Comparison of ENCODE assay signal across 9 mouse cellular contexts in the genomic region with DNA sequence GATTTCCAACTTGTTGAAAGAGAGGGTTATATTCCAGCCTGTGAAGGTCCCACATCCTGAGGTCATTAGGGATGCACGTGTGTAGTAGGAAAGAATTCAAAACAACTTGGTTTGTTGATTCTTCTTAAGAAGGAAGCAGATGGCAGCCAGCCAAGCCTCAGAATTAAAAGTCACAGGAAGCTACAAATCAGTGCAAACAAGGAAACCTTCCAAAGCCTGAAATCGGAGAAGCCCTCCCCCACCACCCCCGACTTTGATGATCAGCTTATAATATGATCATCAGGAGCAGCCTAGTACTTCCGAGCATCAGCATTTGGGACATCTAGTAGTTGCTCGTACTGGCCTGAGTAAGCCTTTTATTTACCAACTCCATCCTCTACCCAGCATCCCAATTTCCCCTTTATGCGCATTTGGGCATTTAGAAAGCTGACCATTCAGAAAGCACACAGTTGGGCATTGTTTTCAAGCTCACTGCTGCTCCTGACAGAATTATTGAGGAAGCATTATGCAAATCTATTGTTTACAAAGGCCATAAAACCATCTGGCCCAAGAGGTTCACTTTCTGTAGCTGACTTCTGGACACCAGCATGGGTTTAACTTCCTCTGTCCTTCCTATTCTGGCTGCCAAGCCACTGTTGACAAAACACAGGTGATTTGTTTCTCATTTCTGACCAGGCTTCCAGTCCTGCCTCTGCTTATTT. TPM values are rescaled to one million over a fixed set of nuclear protein-coding genes. Genes with fewer than 3 reads are reported as not detected.
DNase-seq lines count a peak whose midpoint lies in the region; ATAC-seq lines count a peak whose summit lies in the region.
"Had no signal": no experiment of that assay in that cellular context is flagged by ENCODE, and none has a peak within 500 bp of the region (broad histone marks: within the 10 kb centered on the region; RNA-seq: fewer than 3 reads in every experiment).

No protein-coding gene starts in this region.

- H3K4me1 ChIP-seq in embryonic facial prominence, embryonic 12.5 days, result peaks cover 12% of the 10 kb centered on the region; the same call in 1 of the 2 replicates
- H3K4me1 ChIP-seq in intestine, embryonic 16.5 days (ENCODE audit: control insufficient read depth, insufficient read depth, low read length), result peaks cover 8% of the 10 kb centered on the region; the same call in 1 of the 2 replicates
- peaks cover 4% of the 10 kb centered on the region; the same call in 1 of the 2 replicates for H3K4me1 ChIP-seq in lung, embryonic 16.5 days (replicated peaks; ENCODE audit: control insufficient read depth, insufficient read depth, low read length)
- H3K4me1 ChIP-seq: hindbrain, embryonic 15.5 days had no signal

- no peak for ATAC-seq in embryonic facial prominence, embryonic 12.5 days (ENCODE audit: insufficient number of reproducible peaks, insufficient read depth, low FRiP score, low TSS enrichment)
- peak; percentile 86 for ATAC-seq in intestine, embryonic 16.5 days
- ATAC-seq in lung, embryonic 16.5 days (ENCODE audit: low read depth), result peak; percentile 72
- ATAC-seq in erythroid progenitor cell, adult 5-6 weeks (replicated peaks; ENCODE audit: low FRiP score, poor library complexity, severe bottlenecking), result no peak
- no peak for ATAC-seq in erythroblast, adult 5-6 weeks (replicated peaks; ENCODE audit: low FRiP score, poor library complexity, severe bottlenecking)

- H3K27me3 ChIP-seq in embryonic facial prominence, embryonic 12.5 days, result no peaks in the 10 kb centered on the region
- no peaks in the 10 kb centered on the region for H3K27me3 ChIP-seq in intestine, embryonic 16.5 days (replicated peaks; ENCODE audit: control insufficient read depth, insufficient read depth, low read length)
- H3K27me3 ChIP-seq in lung, embryonic 16.5 days (ENCODE audit: control insufficient read depth, insufficient read depth, low read depth, low read length), result no peaks in the 10 kb centered on the region
- H3K27me3 ChIP-seq: hindbrain, embryonic 15.5 days had no signal

- H3K27ac ChIP-seq in embryonic facial prominence, embryonic 12.5 days, result 0 out of 2 replicates have a peak overlapping the region, but pooled peaks have one; percentile 17
- peak overlapping the region; percentile 52 for H3K27ac ChIP-seq in intestine, embryonic 16.5 days (ENCODE audit: low read length)
- peak overlapping the region; percentile 25; the same call in 1 of the 2 replicates for H3K27ac ChIP-seq in lung, embryonic 16.5 days (ENCODE audit: low read length)
- H3K27ac ChIP-seq: hindbrain, embryonic 15.5 days had no signal

- 24% methylated on average over 6 of the region's 6 CpGs for WGBS in embryonic facial prominence, embryonic 12.5 days
- 21% methylated on average over 6 of the region's 6 CpGs for WGBS in intestine, embryonic 16.5 days
- WGBS in lung, embryonic 16.5 days, result 30% methylated on average over 6 of the region's 6 CpGs

- no peaks in the 10 kb centered on the region for H3K9me3 ChIP-seq in embryonic facial prominence, embryonic 12.5 days
- no peaks in the 10 kb centered on the region for H3K9me3 ChIP-seq in intestine, embryonic 16.5 days (ENCODE audit: control insufficient read depth, low read length)
- no peaks in the 10 kb centered on the region for H3K9me3 ChIP-seq in lung, embryonic 16.5 days (ENCODE audit: control insufficient read depth, low read length)
- H3K9me3 ChIP-seq: hindbrain, embryonic 15.5 days had no signal

- peak; percentile 7 for DNase-seq in layer of hippocampus, adult 9-11 months
- DNase-seq in layer of hippocampus, adult 8-10 months (ENCODE audit: low spot score in 2 of 2), result no peak
- peak; percentile 41 for DNase-seq in T-cell, adult 2 months (ENCODE audit: low spot score)

- H3K4me3 ChIP-seq in embryonic facial prominence, embryonic 12.5 days, result no peak overlapping the region
- H3K4me3 ChIP-seq in intestine, embryonic 16.5 days (ENCODE audit: low read length), result no peak overlapping the region
- no peak overlapping the region for H3K4me3 ChIP-seq in lung, embryonic 16.5 days (ENCODE audit: low read length)
- H3K4me3 ChIP-seq: hindbrain, embryonic 15.5 days had no signal

- H3K4me2 ChIP-seq in embryonic facial prominence, embryonic 12.5 days (replicated peaks), result no peak overlapping the region
- H3K4me2 ChIP-seq in intestine, embryonic 16.5 days (ENCODE audit: low read depth, low read length), result peak overlapping the region; percentile 4; the same call in 1 of the 2 replicates
- H3K4me2 ChIP-seq in lung, embryonic 16.5 days (ENCODE audit: low read depth, low read length), result 0 out of 2 replicates have a peak overlapping the region, but pooled peaks have one; percentile 8
- H3K4me2 ChIP-seq: hindbrain, embryonic 15.5 days had no signal

- no peak overlapping the region for H3K9ac ChIP-seq in embryonic facial prominence, embryonic 12.5 days
- no peak overlapping the region for H3K9ac ChIP-seq in intestine, embryonic 16.5 days (ENCODE audit: low read depth, low read length)
- no peak overlapping the region for H3K9ac ChIP-seq in lung, embryonic 16.5 days (ENCODE audit: low read length)
- H3K9ac ChIP-seq: hindbrain, embryonic 15.5 days had no signal

- no peaks in the 10 kb centered on the region for H3K36me3 ChIP-seq in embryonic facial prominence, embryonic 12.5 days
- H3K36me3 ChIP-seq in intestine, embryonic 16.5 days (ENCODE audit: control insufficient read depth, insufficient read depth, low read length), result no peaks in the 10 kb centered on the region
- H3K36me3 ChIP-seq in lung, embryonic 16.5 days (ENCODE audit: control insufficient read depth, insufficient read depth, low read length), result no peaks in the 10 kb centered on the region
- H3K36me3 ChIP-seq: hindbrain, embryonic 15.5 days had no signal

RNA-seq across cellular contexts. Expression of a gene that starts 59.9 kb away (rescaled TPM):
- total RNA-seq in layer of hippocampus, adult 8-10 months (2022), result 1,000 to 10,000 TPM; 1,034 to 1,177 (median 1,140) TPM
- 103 and 110 TPM in 2 replicates for polyA plus RNA-seq in embryonic facial prominence, embryonic 12.5 days (2016; fragmentation: Nextera tagmentation; extraction: Ambion mirVana)
- 33.6 and 35.0 TPM in 2 replicates for polyA plus RNA-seq in intestine, embryonic 16.5 days (2015; fragmentation: Nextera tagmentation; extraction: Ambion mirVana)
- polyA plus RNA-seq in lung, embryonic 16.5 days (2015; fragmentation: Nextera tagmentation; extraction: Ambion mirVana), result 61.4 and 66.1 TPM in 2 replicates
- 15.1 and 16.3 TPM in 2 replicates for total RNA-seq in erythroid progenitor cell, adult 5-6 weeks (2015; ENCODE audit: low replicate concordance)
- 9.8 and 11.8 TPM in 2 replicates for total RNA-seq in erythroid progenitor cell, adult 5-6 weeks (2017; ENCODE audit: low replicate concordance)
- total RNA-seq in erythroblast, adult 5-6 weeks (2015; ENCODE audit: low replicate concordance), result 23.2 and 23.8 TPM in 2 replicates
- 19.4 and 25.1 TPM in 2 replicates for total RNA-seq in erythroblast, adult 5-6 weeks (2017; ENCODE audit: low replicate concordance)

Comparison
In these comparisons a context has a peak if more than half of its experiments do, and no peak if none do; other contexts are left out.
1. DNase-seq: peak in layer of hippocampus, adult 9-11 months (single experiment) and T-cell, adult 2 months (single experiment); none in layer of hippocampus, adult 8-10 months (0 of 2).
2. ATAC-seq: peak in intestine, embryonic 16.5 days (single experiment) and lung, embryonic 16.5 days (single experiment); none in embryonic facial prominence, embryonic 12.5 days (single experiment), erythroid progenitor cell, adult 5-6 weeks (single experiment) and erythroblast, adult 5-6 weeks (single experiment).
3. RNA of a gene that starts 59.9 kb away (total RNA-seq): 1,034 to 1,177 TPM in layer of hippocampus, adult 8-10 months; 19.4 to 25.1 TPM in erythroblast, adult 5-6 weeks and 9.8 to 16.3 TPM in erythroid progenitor cell, adult 5-6 weeks; every median in the first group is over 10 times any median in the second.
4. Peak in every context shown above with its lines, with median percentiles within 50 percentile points of each other: H3K27ac ChIP-seq.